Mouse (Mus musculus) spleen, postnatal 4 days (tissue): ENCODE measurements at regions not wholly inside any gene's neighbourhood (a gene's known extent, or its start where the extent isn't known, plus 50 kb on each side); places are given as distances from the start of the nearest gene placed in this dataset.
"Not testable (repeated sequence)": the region's sequence is repeated elsewhere in the genome, so short reads cannot be mapped to it uniquely, and the experiment has no call there.

Experiments used
- DNase-seq, 2 experiments: peaks; one replicate each; pipeline ENCODE4 v3.0.0; 2022; ENCODE audit warnings: low spot score in 2 of 2

DNA sequence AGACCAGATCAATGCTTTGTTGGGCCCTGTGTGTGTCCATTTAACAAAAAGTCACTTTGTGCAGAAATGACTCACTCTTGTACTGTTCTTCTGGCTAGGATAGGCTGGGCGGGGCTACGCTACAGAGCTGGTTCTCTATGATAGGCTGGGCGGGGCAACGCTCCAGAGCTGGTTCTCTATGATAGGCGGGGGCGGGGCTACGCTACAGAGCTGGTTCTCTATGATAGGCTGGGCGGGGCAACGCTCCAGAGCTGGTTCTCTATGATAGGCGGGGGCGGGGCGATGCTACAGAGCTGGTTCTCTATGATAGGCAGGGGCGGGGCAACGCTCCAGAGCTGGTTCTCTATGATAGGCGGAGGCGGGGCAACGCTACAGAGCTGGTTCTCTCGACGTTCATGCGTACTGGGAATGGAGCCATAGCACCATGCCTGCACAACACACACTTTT is 80.6 kb upstream of the Ipo5 start:
- DNase-seq: not testable (repeated sequence)

DNA sequence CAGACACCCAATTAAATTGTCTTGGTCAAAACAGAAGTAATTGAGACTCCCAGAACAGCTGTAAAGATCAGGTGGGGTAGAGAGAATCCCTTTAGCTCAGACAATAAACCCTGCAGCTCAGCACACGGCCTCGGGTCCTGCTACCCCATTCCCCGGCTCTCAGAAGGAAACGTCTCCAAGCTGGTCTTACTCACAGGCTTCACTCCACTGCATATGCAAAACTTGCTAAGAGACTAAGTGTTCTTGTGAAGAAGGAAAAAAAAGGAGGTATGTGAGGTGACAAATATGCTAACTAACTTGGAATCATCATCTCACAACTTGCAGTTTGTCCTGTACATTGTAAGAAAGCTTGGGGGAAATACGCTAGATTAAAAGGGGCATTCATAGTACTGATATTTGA is 79.6 kb upstream of the Ipo5 start:
- no peak for DNase-seq

DNA sequence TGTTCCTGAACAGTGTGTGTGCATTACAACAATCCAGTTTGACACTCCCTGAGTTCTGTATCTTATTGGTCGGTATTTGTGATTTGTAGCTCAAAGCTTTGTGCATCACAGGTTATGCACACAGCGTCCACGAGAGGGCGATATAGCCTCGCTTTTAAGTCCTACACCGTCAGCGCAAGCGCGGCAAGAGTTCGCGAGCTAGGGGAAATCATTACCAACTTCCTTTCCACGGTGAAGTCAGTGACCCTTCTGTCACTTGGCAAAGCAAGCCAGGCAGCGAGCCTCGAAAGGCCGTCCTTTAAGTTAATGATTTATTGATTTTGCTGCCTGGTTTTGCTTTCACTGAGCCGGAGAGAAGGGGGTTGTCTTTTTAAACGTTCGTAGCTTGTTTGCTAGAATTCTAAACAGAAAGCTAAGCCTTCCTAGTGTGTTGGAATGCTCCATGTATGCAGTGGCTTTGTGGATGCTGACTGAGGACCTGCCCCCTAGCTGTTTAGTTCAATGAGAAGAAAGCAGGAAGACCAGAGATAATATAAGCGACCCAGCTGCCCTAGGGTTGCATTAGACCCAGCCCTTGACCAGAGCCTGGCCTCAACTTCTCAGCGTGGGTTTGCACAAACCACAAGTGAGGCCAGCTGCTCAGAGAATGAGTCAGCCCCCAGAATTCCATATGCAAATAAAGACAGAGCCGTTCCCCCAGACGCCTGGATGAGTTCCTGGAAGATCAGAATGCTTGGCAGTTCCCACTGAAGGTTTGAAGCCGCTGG is 79.0 kb upstream of the Ipo5 start:
- DNase-seq: peak; percentile 76 to 89

DNA sequence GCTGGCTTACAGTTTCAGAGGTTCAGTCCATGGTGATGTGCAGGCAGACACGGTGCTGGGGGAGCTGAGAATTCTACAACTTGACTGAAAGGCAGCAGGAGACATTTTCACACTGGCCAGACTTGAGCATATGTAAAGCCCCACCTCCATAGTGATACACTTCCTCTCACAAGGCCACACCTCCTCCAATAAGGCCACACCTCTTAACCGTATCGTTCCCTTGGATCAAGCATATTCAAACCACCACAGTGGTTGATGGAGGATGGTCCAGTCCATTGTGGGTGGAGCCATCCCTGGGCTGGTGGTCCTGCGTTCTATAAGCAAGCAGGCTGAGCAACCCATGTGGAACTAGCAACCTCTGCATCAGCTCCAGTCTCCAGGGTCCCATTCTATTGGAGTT is 76.2 kb upstream of the Ipo5 start:
- no peak for DNase-seq

DNA sequence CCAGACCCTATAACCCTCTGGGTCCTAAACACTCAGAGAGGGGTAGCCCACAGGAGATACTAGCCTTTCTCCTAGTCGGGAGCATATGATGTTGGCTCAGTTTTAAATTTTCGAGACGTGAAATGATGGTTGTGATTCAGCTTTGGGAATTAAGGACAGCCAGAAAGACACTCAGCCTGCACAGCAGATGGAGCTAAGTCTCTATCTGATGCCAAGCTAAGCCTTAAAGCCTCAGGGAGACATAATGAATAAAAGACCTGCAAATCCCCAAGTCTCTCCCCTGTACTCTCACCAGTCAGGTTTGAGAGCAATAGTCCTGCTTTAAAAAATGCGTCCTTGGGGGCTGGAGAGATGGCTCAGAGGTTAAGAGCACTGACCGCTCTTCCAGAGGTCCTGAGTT is 75.3 kb upstream of the Ipo5 start:
- DNase-seq: no peak

DNA sequence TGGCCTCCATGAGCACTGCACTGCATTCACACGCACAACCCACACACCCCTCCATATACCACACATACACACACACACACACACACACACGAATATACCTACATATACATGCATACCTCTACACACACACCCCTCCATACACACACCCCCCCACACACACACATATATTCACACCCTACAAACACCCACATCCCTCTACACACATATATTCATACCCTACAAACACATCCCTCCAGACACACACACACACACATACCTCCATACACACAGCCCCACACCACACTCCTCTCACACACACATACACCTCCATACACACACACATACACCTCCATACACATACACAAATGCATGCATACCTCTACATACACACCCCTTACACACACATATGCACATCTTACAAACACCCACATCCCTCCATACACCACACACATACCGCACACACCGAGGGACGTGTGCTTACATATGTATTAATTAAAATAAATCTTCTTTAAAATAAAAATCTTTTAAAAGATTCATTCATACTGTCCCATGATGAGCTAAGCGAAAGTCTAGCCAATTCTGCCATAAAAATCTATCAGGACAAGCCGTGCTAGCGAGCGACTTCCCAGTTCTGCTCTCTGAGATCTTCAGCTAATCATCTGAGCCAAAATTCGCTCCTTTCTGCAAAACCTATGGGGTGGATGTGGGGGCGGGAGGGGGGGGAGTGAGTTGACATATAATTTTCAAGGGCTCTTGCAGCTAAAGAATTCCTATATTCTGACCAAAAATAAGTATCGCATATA is 74.3 kb upstream of the Ipo5 start:
- DNase-seq: no peak

DNA sequence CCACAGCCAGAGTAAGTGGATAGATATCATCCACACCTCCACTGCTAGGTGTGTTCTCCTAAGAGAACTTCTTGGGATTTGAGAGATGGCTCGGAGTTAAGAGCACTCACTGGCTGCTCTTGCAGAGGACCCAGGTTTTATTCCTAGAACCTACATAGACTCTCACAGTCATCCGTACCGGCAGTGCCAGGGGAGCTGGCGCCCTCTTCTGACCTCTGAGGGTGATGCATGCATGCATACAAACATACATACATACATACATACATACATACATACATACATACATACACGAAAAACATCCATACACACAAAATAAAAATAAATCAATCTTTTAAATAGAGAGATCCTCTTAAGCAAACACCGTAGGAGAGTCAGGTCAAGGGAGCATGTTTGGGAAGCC is 70.1 kb upstream of the Ipo5 start:
- DNase-seq: no peak

DNA sequence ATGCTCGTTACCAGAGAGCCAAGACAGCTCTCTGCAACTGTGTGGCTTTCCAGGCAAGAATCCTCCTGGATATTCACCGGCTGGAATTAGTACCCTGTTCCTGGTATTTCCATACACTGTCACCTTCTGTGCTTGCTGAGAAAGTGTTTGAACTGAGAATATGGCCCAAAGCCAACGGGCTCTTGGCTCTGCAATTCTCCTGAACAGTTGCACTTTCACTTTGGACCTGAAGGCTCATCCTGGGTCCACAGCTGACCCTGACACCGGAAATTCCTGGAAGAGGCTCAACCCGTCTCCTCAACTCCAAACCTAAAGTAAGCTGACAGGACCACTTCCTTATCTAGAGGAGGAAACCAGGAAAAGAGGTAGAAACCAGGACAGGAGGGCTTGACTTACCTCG is 69.7 kb upstream of the Ipo5 start:
- no peak for DNase-seq

DNA sequence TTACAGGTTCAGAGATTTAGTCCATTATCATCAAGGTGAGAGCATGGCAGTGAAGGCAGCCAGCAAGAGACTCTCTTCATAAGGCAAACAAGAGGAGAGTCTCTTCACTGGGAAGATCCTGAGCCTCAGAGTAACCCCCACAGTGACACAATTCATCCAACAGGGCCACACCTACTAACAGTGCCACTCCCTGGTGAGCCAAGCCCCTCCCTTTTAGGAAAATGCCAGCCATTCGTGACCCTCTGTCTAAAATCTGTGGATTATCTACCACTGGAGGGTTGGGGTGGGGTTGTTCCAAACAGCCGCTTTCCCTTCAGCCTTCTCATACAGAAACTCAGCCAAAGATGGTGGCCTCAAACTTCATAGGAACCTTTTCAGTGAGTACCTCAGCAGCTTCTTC is 65.9 kb upstream of the Ipo5 start:
- DNase-seq: no peak

DNA sequence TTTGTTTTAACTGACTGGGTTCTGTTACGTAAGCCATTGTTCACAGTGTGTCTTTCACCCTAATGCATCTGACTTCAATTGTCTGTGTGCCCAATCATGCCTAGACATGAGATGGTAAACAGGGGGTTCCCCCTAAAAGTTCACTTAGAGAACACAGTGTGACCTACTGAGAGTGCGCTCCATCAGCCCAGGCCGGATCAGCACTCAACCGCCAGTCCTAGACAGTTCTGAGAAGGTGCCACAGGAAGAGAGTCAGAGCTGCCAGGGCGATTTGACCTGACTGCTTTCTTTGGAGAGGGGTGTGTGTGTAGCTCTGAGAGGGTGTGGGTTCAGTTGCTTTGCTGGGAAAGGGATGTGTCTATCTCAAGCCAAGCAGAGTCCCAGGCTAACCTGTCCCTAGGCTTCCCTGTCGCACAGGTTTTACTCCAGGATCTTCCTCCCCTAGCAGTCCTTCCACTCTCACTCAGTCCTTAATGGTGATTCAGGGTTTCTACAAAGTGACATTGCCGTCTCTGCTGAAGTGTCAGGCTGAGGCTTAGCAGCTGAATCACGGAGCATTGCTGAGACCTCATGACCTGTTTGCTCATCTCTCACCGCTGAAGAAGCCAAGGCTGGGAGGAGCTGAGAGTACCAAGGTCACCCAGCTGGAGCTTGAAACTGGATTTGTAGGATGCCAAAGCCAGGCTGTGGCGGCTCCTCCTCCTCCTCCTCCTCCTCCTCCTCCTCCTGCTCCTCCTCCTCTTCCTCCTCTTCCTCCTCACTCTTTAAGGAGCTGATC is 64.8 kb upstream of the Ipo5 start:
- no peak for DNase-seq

DNA sequence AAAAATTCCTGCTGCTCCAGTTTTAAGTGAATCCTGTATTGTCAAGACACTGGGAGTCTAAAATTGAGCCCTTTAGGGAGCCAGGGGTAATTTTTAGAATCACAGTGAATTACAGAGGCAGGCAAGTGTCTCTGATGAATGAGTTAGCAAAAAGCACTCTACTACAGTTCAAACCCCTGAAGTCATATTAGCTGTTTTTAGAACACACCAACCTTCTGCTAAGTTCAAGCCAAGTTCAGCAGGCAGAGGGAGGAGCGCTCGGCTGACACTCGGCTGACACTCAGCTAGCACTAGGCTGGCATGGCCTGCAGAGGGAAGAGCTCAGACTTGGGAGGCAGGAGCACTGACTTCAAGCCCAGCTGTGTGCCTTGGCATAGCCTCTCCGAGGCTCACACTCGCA is 64.0 kb upstream of the Ipo5 start:
- DNase-seq: no peak

DNA sequence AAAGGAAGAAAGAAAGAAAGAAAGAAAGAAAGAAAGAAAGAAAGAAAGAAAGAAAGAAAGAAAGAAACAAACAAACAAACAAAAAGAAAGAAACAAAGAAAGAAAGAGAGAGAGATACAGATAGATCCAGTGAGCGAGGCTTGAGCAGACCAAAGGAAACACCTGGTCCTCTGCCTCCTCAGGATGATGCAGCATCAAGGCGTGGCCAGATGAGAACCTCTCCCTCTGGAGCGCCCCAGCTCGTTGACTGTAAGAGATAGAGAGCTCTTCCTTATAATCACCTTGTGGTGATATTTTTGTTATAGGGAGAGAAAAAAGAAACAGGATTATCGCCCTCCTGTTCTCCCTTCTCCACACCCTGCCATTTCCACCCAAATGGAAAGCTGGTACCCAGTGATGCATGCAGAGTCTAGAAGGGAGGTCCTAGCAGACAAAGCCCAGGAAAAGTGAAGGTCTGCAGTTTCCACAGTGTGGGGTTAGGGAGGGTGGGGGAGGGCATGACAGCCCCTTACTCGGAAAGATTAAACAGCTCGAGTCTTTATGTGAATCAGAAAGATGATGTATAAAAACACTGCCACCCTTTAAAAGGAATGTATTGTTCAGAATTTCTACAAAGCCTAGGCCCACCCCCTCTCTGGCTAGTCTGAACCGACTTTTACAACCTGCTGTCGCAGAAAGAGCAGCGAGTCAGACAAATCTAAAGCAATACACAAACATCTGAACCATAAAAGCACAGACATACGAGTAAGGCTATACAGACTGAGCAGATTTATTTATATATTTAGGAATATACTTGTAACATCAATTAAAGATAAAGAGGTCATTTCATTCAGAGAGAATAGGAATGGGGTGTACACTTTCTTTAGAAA is 62.7 kb upstream of the Ipo5 start:
- DNase-seq: no peak

DNA sequence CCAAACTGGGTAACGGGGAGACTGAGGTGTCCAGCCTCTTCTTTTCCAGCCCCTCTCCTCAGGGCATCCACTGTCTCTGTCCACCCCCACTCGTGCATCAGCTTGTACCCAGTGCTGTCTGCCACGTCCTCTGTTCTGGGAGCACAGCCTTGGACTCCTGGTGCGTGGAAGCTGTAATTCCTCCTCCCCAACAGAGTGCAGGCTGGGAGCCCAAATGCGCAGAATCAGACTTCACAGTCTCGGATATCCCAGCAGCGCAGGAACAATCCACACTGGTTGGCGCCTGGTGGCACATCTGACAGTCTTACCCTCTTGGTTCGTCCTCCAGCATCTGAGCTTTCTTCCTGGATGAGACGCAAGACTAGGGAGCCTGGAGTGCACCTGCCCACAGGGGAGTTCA is 61.9 kb upstream of the Ipo5 start:
- DNase-seq: no peak

DNA sequence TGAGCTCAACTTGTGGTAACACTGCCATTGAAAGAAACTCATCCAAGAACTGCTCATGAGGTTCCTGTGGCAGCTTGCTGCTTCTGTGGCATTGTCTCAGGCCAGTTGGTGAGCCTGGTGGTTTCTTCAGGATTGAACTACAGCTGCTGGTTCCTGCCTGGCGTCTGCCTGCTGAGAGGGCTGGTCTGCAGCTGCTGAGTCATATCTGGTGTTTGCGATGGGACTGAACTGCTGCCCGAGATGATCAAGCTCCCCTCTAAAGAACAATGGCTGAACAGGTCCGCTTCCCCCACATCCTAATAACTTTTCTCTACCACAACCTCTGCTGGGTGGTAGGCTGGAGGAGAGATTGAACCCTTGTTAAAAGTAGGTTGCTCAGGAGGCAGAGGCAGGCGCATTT is 57.4 kb upstream of the Ipo5 start:
- DNase-seq: no peak

DNA sequence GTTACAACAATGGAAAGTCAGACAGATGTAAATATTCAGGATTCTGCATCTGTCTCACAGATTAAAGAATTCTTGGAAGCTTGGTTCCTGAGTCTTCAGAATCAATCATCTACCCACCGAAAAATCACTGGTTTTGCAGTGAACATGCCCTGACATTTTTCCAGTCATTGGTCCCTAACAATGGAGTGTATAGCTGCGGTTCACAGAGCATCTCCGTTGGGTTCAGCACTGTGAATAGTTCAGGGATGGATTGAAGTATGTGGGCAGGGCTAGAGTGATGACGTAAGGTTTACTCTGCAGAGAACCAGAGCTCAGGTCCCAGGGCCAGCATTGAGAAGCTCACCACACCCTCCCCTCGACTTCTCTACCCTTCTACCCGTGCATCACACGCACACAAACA is 56.5 kb upstream of the Ipo5 start:
- no peak for DNase-seq

DNA sequence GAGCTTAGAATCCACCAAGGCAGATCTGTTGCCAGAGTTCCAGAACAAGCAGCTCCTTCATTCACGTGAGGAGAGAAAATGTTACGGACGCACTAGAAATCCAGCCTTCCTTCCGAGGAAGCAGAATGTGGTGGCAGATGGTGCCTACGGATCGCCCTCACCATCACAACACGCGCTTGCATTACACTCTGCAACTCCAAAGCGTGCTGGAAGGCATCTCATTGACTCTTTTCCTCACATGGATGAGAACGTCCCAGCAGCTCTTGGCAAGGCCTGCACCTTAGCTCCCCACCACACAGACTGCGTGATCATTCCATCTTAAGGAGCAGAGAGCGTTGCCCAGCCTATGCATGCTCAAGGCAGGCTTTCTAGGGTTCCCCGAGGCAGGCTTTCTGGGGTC is 55.8 kb upstream of the Ipo5 start:
- DNase-seq: no peak
